Mouse (Mus musculus) left cerebral cortex, adult 2 months (tissue): Measurements from ENCODE around the gene Rasgrp2. TPM values are rescaled to one million over a fixed set of nuclear protein-coding genes. Genes with fewer than 3 reads are reported as not detected.

Source experiments
- DNase-seq, 2 experiments: peaks; one replicate each; pipeline ENCODE4 v3.0.0; 2021 to 2022; ENCODE audit warnings: low spot score in 2 of 2, mixed read lengths in 1 of 2; ENCODE audit errors: extremely low spot score in 1 of 2
- H3K27ac ChIP-seq: fragments of 200-600 bp; 2 replicates; pipeline ENCODE4 v1.8.1; 2022
- H3K4me3 ChIP-seq: fragments of 200-600 bp; 2 replicates; pipeline ENCODE4 v1.8.1; 2022
- CTCF ChIP-seq: fragments of 200-600 bp; IDR thresholded peaks from 2 replicates; pipeline ENCODE4 v1.8.1; 2022; ENCODE audit warnings: antibody characterized with exemption, mild to moderate bottlenecking, moderate library complexity
- intact Hi-C: fragments of 180-260 bp; cut with DNase I; formaldehyde crosslinking; loops from one replicate; pipeline ENCODE4 v1.15.1; 2025
- total RNA-seq, 2 experiments: library from RNA; stranded (reverse); gene quantifications; 2 replicates each; pipeline ENCODE4 v1.2.3; 2021

Gene Rasgrp2
- total RNA-seq, 2 experiments from 2014 or later, result 61.1 to 72.2 TPM

DNA sequence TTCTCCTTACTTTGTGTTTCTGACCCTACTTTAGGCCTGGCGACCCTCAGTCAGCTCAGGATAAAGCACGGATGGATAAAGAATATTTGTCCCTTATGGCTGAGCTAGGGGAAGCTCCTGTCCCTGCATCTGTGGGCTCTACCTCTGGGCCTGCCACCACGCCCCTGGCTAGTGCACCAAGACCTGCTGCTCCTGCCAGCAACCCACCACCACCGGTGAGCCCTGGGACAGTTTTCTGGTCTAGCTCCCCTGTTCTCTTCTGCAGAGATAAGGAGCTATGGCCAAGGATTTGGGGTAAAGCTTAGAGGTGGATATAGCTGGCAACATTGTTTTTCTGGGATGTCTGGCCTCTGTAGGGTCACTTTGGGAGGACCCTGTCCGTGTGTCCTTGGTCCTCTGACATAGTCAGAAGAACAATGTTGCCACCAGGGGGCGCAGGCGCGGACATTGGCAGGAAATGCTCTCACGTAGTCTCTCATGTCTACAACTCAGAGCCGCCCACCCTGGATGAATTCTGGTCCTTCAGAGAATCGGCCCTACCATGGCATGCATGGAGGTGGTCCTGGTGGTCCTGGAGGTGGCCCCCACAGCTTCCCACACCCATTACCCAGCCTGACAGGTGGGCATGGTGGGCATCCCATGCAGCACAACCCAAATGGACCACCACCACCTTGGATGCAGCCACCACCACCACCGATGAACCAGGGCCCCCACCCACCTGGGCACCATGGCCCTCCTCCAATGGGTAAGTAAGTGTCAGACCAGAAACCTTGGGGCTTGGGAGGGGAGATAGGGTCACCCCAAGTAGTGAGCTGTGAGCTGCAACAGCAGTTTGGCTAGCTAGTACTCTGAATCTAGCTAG lies 25.4 kb upstream of the Rasgrp2 start:
- H3K27ac ChIP-seq, result no peak overlapping the region; the same call in 1 of the 2 replicates
- peak; percentile 80 for TF ChIP-seq CTCF
- DNase-seq, result peak; percentile 62 to 76
- intact Hi-C loops, result no loop called here
- H3K4me3 ChIP-seq, result no peak overlapping the region

DNA sequence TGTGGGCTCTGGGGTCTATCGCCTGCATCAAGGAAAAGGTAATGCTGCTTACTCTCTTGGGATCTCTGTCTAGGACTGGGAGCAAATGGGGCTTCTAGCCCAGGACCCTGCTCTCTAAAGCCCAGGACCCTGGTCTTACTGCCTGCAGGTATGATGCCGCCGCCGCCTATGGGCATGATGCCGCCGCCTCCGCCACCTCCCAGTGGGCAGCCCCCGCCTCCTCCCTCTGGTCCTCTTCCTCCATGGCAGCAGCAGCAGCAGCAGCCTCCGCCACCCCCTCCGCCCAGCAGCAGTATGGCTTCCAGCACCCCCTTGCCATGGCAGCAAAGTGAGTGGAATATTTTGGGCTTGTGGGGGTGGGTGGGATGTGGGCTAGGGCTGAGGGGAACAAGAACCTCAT lies 24.6 kb upstream of the Rasgrp2 start:
- no peak for DNase-seq
- no peak overlapping the region for H3K27ac ChIP-seq
- intact Hi-C loops, result no loop called here
- no peak for TF ChIP-seq CTCF
- H3K4me3 ChIP-seq, result no peak overlapping the region

DNA sequence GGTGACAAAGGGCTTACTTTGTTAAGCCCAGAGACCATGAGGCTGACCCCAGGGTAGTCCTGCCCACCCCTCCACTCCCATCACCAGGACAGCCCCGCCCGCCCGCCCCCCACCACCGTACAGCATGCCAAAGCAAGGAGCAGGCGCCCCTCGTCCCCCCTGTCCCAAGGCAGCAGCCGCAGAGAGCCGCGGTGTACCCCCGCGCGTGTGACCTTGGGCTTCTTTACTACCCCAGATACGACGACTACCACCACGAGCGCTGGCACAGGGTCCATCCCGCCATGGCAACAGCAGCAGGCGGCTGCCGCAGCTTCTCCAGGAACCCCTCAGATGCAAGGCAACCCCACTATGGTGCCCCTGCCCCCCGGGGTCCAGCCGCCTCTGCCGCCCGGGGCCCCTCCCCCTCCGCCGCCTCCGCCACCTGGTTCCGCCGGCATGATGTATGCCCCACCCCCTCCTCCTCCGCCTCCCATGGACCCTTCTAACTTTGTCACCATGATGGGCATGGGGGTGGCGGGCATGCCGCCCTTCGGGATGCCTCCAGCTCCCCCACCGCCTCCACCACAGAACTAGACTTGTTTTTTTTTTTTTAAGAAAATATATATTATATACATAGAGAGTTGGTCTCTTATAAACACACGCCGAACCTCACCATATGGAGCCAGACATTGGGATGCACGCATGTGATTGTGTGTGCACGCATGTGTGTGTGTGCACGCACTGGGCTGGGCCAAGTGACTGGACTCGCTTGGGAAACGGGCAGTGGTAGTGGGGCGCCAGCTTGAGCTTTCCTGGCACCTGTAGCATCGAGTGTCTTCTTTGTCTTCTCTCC lies 23.5 kb upstream of the Rasgrp2 start:
- DNase-seq, result no peak
- no peak for TF ChIP-seq CTCF
- Histone ChIP-seq H3K4me3 (no peak overlapping the region), H3K27ac (no peak overlapping the region)
- intact Hi-C loops, result no loop called here

DNA sequence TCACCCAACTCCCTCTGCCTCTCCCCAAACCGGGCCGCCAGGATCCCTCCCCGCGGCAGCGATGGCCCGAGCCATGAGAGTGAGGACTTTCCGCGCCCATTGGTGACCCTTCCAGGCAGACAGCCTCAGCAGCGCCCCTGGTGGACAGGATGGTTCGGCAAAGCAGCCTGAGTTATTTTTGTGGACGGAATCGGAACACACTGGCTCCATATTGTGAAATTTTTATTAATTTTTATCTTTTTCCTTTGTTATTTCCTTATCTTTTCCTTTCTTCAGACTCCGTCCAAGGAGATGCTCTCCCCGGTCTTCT lies 22.9 kb upstream of the Rasgrp2 start:
- no peak overlapping the region for H3K27ac ChIP-seq
- intact Hi-C loops, result no loop called here
- peak in 1 of 2 experiments; percentile 37 for DNase-seq
- peak; percentile 71 for TF ChIP-seq CTCF
- H3K4me3 ChIP-seq, result no peak overlapping the region

DNA sequence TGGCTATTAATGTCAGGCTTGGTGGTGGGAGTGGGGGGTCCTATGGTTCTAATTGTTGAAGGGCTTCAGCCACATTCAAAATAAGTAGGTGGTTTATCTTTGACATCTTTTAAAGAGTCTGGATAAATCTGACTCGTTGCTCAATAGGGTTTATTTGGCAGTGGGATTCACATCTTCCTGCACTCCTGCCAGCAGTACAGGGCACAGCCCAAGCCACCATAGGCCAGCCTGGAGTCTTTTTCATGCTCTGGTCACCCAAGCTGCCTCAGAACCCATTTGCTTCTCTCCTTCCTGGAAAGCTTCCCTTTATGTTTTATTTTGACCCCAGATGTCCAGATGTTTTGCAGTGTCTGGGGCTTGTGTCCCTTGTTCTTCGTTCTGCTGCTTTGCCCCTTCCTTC lies 22.5 kb upstream of the Rasgrp2 start:
- DNase-seq, result no peak
- Histone ChIP-seq H3K4me3 (no peak overlapping the region), H3K27ac (no peak overlapping the region)
- TF ChIP-seq CTCF, result no peak
- intact Hi-C loops, result no loop called here

DNA sequence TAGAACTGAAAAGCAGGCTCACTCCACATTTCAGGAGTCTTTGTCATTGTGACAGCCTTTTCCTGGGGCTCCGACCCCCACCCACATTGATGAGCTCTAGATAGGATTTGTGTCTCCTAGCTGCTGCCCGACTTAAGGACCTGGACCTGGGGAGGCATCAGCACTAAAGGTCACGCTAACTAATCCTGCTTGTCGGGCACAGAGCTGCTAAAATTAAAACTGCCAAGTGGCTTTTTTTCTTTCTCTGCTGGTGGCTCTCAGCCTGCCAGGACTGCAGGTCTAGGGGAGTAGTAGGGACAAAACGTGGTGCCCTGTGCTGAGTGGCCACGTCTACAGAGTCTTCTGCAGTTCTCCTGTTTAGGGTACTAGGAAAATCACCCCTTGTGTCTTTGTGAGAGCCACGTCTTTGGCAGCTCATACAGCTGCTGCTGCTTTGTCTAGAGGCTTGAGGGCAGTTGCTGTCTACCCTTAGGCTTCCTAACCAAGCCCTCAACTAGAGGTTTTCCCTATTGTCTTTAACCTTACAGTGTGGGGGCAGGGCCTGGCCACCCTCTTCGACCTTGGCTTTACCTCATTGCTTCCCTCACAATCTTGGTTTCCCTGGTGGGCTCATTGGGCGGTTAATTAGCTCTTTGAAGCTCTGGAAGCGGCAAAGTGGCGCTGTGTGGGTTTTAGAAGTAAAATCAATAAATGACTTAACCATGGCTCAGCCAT lies 21.7 kb upstream of the Rasgrp2 start:
- Histone ChIP-seq H3K4me3 (no peak overlapping the region), H3K27ac (no peak overlapping the region)
- no peak for TF ChIP-seq CTCF
- intact Hi-C loops, result no loop called here
- no peak for DNase-seq

DNA sequence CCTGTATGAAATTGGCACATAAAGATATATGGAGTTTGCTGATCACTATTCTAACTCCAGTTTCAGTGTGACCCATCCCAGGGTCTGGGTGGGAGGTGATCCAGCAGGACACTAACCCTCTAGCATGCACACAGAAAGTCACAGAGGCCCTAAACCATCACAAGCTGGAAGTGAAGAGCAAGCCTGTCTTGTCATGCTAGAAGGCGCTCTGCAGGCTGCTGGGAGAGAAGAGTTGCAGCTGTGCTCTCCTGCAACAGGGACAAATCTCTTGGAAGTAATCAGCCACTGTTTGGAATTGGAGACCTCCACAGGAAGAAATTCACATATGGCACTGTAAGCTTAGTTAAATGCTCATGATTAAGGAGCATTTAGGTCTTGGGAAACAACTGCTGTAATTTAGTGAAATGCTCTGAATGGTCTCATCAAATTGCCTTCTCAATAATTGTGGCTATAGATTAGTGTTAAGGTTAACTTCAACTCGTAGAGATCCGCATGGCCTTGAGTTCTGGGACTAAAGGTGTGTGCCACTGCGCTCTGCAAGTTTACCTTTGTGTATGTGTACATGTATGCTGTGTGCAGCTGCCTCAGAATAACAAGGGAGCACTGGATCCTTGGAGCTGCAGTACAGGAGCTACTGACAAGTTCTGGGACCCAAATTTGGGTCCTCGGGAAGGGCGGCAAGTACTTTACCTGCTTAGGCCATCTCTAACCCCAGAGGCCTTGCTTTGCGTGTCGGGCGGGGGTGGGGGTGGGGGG lies 18.6 kb upstream of the Rasgrp2 start:
- no peak for DNase-seq
- no peak for TF ChIP-seq CTCF
- no peak overlapping the region for H3K4me3 ChIP-seq
- intact Hi-C loops, result no loop called here
- H3K27ac ChIP-seq, result no peak overlapping the region

DNA sequence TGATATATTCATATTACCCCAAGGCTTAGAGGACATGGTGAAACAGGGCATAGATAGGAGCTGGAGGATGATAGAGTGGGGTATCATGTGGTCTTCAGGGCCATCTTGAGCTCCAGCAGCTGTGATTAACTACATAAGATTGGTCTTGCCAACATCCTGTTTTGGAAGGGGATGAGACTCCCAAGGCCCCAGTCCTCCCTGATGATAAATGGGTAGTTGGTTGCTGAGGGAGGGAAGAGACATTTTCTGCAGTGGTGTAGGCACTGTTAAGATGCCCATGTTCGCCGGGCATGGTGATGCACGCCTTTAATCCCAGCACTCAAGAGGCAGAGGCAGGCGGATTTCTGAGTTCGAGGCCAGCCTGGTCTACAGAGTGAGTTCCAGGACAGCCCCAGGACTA lies 17.9 kb upstream of the Rasgrp2 start:
- intact Hi-C loops, result no loop called here
- no peak for DNase-seq
- no peak for TF ChIP-seq CTCF
- no peak overlapping the region for H3K4me3 ChIP-seq
- no peak overlapping the region for H3K27ac ChIP-seq

DNA sequence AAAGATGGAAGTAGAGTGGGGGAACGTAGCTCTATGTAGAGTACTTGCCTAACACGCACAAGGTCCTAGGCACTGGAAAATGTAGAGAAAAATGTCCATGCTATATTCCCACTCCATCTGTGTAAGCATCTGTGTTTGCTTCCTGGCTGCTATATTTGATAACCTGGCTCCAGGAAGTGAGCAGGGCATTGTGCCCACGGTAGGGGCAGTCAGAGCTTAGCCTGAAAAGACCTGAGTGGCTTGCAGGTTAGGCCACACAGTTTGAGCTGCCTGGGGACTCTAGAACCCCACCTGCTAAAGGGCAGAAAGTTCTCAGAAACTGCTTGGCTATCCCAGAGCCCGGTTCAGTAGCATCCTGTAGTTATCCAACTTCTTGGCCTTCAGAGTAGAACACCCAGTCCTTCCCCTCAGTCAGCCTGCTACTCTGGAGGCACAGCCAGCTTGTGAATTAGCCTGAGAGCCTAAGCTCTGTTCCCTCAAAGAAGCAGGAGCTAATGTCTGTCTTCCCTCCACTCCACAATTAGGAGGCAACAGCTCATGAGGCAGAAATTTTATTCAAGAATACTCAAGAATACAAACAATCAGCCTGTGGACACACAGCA lies 16.7 kb upstream of the Rasgrp2 start:
- intact Hi-C loops, result no loop called here
- no peak for DNase-seq
- Histone ChIP-seq H3K27ac (no peak overlapping the region), H3K4me3 (no peak overlapping the region)
- no peak for TF ChIP-seq CTCF

DNA sequence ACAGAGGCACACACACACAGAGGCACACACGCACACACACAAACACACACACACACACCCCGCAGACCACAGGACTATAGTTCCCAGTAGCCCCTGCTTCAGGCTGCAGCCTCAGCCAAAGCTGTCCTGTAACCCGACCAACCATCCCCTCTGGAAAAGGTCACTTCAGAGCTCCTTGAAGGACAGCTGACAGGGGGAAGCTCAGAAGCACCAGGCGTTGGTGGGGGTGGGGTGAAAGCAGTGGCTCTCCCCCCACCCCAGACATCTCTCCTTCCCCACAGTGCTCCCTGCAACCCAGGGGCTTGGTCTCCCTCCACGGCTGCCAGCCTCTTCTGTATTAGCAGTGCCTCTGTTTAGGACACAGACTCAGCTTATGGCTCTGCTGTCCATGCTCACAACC lies 15.7 kb upstream of the Rasgrp2 start:
- no peak for DNase-seq
- peak overlapping the region; percentile 56 for H3K27ac ChIP-seq
- TF ChIP-seq CTCF, result no peak
- intact Hi-C loops, result no loop called here
- no peak overlapping the region for H3K4me3 ChIP-seq

DNA sequence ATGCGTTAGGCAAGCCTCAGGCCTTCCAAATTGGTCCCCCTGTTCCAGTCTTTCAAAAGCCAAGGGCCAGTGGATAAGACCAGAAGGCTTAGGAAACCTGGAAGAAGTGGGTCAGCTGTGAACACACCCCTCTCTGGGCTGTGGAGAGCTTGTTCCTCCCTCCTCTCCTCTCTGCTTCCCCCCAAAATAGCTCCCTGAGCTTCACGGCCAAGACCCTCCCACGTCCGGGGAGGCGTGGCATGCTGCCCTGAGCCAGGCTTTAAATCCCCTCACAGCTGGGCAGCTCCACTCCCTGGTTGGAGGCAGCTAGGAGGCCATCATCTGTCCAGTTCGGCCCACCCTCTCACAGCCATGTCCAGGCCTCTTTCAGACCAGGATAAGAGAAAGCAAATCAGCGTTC lies 15.0 kb upstream of the Rasgrp2 start, which contains the start of gene Pygm:
Gene Pygm, plus strand, starts transcription at position 272 of the 400 bp plus-strand sequence.
- H3K4me3 ChIP-seq, result peak within 1 kb of the TSS; percentile 11; the same call in 1 of the 2 replicates
- intact Hi-C loops, result no loop called here
- peak; percentile 65 to 70 for DNase-seq
- TF ChIP-seq CTCF, result no peak
- H3K27ac ChIP-seq, result peak within 1 kb of the TSS; percentile 67
